Mouse (Mus musculus): ENCODE measurements around the gene Plin5. TPM values are rescaled to one million over a fixed set of nuclear protein-coding genes. Genes with fewer than 3 reads are reported as not detected.
A peak's percentile ranks its signal among the peaks of the same experiment; 100 is the strongest.
"Not testable (repeated sequence)": the region's sequence is repeated elsewhere in the genome, so short reads cannot be mapped to it uniquely, and the experiment has no call there.

Gene Plin5
- total RNA-seq, 2 experiments from 2014 or later, result 0.67 to 1.1 TPM

DNA sequence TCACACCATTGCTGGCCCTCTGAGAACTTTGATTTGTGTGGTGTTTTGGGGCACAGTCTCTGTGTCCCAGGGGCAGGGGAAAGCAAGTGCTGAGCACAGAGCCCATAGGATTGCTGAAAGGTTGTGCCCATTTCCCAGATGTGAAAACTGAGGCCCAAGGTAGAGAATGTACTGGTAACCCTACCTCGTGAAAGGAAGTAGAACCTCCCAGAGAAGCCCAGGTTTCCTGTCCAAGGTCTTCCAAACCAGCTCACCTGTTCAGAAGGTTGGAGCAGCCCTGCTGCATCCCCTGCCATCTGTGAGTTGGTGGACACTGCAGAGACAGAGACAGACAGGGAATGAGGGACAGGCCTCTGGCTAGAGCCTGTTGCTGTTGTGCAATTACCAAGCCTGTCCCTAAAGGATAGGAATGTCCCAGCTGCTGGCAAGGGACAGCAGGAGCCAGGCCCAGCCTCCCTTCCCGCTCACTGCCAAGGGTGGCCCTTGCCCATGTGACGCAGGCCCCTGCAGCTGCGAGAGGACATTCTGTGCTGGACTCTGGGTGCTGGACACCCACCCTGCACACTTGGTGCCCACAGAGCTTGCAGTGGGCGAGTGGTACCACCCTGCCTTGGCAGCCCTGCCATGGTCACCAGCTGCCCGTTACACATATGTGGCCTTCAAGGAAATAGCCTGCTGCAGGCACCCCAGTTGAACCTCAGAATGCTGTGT, 8.9 kb downstream of the Plin5 start:
- DNase-seq (ENCODE audit: low spot score in 2 of 2), result peak; percentile 54 to 85

DNA sequence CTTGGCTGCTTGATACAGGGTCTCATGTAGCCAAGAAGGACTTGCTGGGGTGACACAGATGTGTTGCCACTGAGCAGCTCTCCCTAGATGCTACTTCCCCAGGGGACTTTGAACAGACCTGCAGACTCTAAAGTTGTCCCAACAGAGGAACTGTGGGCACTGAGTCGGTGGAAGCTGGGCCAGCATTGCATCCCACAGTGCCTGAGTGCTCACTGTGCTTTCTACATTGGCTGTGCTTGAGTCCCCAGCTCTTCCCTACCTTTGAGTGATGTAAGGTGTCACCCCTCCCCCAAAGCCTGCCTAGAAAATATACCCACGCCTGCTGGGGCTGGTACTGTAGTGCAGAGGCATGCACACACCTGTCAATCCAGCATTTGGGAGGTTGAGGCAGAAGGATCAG, 9.7 kb downstream of the Plin5 start:
- DNase-seq (ENCODE audit: low spot score in 2 of 2), result no peak

DNA sequence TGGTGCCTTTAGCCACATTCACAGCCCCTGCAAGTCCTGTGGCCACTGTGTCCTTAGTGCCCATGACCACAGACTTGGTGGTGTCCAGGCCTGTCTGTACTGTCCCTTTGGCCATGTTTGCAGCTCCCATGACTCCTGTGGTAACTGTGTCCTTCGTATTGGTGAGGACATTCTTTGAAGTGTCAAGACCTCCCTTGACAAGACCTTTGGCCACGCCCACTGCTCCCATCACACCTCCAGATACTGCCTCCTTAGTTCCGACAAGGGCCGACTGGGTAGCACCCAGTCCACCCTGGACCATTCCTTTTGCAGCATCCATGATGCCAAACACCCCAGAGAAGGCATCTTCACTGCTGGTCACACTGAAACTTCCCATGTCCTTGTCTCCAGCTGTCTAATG, 10.4 kb downstream of the Plin5 start:
- DNase-seq (ENCODE audit: low spot score in 2 of 2), result no peak

DNA sequence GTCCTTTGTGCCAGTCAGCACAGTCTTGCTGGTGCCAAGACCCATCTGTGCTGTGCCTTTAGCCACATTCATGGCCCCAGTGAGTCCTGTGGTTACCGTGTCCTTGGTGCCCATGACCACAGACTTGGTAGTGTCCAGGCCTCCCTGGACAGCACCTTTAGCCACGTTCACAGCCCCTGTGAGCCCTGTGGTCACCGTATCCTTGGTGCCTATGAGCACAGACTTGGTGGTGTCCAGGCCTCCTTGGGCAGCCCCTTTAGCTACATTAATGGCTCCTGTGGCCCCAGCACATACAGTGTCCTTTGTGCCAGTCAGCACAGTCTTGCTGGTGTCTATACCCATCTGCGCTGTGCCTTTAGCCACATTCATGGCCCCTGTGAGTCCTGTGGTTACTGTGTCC, 11.0 kb downstream of the Plin5 start:
- not testable (repeated sequence) for DNase-seq (ENCODE audit: low spot score in 2 of 2)

DNA sequence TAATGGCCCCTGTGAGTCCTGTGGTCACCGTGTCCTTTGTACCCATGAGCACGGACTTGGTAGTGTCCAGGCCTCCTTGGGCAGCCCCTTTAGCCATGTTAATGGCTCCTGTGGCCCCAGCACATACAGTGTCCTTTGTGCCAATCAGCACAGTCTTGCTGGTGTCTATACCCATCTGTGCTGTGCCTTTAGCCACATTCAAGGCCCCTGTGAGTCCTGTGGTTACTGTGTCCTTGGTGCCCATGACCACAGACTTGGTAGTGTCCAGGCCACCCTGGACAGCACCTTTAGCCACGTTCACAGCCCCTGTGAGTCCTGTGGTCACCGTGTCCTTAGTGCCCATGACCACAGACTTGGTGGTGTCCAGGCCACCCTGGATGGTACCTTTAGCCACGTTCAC, 12.6 kb downstream of the Plin5 start:
- not testable (repeated sequence) for DNase-seq (ENCODE audit: low spot score in 2 of 2)

DNA sequence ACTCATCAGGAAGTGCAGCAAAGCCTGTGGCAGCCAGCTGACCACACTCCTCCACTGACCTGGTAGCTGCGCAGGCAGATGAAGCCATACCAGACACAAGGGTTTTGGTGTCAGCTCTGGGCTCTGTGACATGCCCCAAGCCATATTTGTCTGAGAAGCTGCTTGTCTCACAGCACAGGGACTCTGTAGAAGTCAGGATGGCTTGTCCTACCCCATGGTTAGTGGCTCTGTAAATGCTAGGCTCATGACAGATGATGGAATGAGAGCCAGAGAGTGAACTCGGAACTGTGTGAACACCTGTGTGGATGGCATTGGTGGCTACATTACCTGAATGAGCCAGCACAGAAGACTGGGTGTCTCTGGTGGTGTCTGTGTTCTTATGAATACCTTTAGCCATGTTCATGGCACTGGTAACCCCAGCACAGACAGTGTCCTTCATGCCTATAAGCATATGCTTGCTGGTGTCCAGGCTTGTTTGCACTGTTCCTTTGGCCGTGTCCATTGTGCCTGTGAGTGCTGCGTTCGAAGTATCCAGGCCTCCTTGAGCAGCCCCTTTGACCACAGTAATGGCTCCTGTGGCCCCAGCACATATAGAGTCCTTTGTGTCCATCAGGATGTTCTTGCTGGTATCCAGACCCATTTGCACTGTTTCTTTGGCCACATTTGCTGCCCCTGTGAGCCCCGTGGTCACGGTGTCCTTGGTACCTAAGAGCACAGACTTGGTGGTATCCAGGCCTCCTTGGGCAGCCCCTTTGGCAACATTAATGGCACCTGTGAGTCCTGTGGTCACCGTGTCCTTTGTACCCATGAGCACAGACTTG, 13.7 kb downstream of the Plin5 start:
- DNase-seq (ENCODE audit: low spot score in 2 of 2), result no peak

DNA sequence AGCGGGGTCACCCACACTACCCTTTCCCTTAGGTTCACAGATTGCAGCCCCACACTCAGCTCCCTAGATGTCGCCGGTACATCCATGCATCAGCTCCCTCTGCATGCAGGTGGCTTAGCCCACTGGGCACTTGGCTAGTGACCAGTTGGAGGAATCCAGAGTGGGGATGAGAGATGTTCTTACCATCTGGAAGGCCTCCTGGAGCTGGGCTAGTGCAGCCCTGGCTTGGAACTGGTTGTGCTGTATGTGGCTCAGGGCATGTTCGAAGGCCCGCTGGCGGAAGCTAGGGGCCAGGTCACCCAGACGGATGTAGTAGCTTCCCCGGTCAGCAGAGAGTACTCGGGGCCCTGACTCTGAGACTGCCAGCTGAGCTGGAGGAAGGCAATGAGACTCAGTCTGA, 14.5 kb downstream of the Plin5 start:
- DNase-seq (ENCODE audit: low spot score in 2 of 2), result no peak

DNA sequence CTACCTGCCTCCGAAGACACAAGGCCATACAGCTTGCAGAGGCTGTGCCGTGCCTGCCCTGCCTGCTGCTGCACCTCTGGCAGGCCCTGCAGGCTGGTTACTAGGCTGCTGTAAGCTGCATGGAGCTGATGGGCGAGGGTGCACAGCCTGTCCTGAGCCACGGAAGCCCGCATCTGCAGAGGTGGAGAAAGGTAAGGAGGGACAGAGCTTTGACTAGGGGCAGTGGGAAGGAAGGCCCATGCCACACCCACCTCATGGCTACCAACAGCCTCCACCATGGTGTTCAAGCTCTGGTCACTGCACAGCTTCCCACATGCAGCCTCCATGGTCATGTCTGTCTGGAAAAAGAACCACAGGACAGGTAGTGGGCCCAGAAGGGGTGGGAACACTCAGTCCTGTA, 15.2 kb downstream of the Plin5 start:
- no peak for DNase-seq (ENCODE audit: low spot score in 2 of 2)

DNA sequence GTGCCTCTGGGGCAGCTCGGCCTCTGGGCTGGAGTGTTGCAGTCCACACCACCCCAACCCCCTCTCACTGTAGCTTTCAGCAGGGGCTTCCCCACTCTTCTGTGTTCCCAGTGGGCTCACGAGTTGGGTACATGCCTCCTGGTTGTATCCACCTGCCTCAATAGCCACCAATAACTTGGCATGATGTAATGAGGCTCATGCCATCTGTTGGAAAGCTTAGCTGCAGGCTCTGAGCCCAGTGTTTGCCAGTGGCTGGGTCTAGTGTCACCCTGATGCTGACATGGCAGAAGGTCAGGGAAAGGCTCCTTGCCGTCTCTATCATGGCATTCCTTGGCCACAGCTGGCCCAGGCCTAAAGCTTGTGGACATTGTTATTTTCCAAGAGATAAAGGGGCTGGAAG, 16.6 kb downstream of the Plin5 start:
- no peak for DNase-seq (ENCODE audit: low spot score in 2 of 2)

DNA sequence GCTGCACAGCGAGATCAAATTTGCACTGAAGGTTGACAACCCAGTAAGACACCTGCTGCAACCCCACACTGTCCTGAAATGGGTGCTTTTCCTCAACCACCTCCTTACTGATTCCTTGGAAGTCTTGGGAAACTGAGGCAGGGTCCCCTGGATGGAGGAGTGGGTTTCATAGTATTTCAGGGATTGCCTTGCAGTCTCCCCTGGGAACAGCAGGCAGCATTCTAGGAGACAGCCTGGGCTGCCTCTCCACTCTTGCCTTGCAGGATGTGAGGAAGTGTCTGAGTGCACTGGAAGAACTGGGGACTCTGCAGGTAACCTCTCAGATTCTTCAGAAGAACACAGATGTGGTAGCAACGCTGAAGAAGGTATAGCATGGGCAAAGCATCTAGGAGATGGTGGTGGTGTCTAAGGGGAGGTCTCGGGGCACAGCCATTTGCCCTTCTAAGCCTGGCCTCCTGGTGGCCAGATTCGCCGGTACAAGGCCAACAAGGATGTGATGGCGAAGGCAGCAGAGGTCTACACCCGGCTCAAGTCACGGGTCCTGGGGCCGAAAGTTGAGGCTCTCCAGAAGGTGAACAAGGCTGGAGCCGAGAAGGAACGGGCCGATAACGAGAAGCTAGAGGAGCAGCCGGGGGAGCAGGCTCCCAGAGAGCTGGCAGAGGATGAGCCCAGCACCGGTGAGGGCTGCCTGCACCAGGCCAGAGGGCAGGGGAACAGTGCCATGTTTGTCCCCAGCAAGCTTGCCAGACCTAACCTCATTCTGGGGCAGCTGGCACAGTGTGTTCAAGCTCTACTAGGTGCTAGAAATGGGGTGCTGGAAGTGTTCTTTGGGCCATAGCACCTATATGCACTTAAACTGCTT, 18.5 kb downstream of the Plin5 start:
- DNase-seq (ENCODE audit: low spot score in 2 of 2), result no peak

DNA sequence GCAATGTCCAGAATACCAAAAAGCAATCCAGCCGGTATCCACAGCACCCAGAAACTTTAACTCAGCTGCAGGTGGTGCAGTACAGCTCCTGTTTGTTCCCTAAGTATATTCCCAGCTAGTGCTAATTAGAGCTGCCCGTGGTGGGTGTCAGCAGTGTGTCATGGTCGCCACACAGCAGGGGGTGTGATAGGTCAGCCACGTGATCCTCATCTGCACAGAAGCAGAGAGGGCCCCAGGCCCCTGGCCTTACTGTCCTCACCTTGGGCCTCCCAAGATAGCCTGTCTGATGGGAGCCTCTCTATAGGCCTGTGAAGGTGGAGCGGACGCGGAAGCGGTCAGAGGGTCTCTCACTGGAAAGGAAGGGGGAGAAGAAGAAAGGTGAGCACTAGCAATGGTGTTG, 19.2 kb downstream of the Plin5 start:
- no peak for DNase-seq (ENCODE audit: low spot score in 2 of 2)

DNA sequence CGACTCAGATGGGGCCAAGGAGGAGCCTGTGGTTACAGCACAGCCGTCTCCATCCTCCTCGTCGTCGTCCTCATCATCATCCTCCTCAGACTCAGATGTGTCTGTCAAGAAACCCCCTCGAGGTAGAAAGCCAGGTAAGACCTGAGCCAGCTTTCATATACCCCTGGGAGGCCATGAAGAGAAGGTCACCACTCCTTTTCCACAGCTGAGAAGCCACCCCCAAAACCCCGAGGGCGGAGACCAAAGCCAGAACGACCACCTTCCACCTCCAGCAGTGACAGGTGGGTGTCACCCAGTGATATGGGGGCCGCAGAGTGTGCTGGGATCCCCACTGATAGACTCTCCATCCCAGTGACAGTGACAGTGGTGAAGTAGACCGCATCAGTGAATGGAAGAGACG, 20.5 kb downstream of the Plin5 start:
- DNase-seq (ENCODE audit: low spot score in 2 of 2), result no peak

DNA sequence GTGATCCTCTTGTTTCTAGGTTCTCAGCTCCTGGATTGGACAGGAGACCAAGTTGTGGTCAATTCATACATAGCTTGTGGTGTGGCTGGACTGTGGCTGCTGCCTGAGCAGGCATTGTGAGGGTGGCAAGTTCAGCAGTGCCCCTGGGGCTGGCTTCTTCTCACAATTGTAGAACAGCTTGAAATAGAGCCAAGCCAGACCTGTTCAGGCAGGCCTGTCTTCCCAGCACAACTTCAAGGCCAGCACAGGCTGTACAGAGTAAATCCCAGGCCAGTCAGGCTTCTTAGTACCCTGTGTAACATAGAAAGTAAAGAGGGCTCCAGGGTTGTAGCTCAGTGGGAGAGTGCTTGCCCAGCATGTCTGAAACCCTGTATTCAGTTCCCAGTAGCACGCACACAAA, 24.6 kb downstream of the Plin5 start:
- DNase-seq (ENCODE audit: low spot score in 2 of 2), result no peak

DNA sequence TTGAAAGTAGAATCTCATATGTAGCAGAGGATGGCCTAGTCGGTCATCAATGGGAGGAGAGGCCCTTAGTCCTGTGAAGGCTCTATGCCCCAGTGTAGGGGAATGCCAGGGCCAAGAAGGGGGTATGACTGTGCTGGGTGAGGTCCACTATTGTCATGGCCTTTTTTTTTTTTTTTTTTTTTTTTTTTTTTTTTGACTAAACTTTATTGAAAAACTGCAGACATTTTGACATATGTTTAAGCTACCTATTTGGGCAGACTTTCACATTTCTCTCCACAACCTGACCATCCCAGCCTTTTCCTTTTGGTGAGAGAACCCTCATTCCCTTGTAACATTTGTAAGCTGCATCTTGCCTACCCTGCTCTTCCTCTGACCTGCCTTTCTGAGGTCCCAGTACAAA, 25.1 kb downstream of the Plin5 start:
- no peak for DNase-seq (ENCODE audit: low spot score in 2 of 2)

DNA sequence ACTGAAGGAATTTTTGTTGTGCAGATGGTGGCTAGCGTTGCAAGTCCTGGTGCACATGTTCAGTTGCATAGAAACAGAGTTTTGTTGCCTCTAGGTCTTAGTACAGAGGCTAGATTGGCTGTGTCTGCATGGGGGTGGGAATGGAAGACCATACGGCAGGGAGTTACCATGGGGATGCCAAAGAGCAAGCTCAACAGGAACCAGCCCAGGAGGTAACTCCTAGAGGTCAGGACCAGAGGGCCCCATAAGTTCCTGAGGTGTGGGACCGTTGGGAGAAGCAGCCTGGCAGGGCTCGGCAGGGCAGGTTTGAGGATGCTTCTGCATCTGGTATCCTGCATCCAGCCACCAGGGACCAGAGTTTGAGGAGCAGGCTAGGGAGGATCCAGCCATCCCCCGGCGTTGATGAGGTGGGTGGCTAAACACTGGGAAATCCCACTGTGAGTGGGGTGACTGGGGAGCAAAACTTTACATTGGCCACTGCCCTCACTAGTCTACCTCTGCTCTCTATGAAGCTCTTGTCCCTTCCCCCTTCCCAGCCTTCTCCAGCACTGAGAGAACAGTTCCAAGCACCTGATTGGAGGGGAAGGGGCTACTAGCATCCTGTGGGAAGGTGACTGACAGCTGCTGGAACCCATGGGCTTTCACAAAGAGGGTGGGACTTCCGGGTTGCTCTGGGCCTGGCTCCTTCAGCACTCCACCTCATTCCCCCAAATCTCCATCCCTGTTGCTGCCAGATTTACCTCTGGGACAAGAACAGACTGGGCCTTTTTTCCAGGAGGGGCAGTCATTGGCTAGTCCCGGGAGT, 36.4 kb downstream of the Plin5 start:
- peak; percentile 45 to 47 for DNase-seq (ENCODE audit: low spot score in 2 of 2)

DNA sequence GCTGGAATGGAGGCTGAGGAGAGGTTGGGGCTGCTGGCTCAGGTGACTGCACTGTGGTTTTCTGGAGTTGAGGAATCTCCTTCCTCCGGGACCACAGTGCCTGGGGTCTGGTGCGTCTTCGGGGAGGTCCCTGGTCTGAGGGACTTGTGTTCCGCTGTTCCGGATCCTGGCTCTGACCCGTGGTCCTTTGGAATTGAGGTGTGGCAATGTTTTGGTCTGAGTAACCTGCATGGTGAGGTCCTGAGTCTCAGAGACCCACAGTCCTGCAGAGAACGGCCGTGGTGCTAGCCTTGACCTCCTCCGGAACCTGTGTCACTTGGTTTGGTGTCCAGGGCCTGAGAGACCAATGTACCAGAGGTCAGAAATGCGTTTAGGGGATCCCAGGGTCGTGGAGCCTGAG, 37.5 kb downstream of the Plin5 start:
- DNase-seq (ENCODE audit: low spot score in 2 of 2), result no peak

DNA sequence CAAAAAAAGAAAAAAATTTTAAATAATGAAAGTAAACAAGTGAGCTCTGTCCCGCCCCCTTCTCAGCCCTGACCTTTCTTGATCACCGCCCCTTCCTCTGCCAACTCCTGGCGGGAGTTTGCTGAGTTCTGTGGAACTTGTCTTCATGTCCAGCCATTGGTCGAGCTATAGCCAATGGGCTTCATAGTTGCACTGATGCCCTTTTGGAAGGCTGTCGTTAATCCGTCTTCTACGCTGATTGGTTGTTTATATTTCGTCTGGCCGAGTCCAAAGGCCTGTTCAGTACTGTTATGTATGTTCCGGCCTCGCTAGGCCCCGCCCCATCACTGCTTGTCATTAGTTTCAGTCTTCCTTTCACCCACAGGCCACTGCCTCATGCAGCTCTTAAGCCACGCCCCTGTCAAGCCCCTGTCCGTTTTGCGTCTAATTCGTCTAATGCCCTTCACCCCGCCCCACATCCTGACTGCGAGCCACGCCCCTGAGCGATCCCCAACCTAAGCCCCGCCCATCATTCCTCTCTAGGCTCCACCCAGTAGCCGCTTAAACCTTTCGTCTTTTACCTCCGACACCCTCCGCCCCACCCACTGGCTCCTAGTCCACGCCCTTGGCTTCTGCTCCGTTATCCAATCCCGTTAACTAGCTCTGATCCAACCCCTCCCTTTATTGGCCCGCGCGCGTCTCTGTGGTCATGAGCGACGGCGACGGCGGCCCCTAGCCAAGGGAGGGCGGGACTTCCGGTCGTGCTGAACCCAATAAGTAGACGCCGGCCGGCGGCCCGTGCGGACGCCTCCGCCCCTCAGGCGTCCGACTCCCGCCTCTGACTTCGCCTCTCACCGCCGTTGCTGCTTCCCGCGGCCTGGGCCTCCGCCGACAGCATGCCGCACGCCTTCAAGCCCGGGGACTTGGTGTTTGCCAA, 38.3 kb downstream of the Plin5 start, which contains the start of gene Hdgfl2:
Gene Hdgfl2 (plus strand): TSS at position 755 of the 916 bp plus-strand sequence.
- DNase-seq (ENCODE audit: low spot score in 2 of 2), result peak; percentile 100

DNA sequence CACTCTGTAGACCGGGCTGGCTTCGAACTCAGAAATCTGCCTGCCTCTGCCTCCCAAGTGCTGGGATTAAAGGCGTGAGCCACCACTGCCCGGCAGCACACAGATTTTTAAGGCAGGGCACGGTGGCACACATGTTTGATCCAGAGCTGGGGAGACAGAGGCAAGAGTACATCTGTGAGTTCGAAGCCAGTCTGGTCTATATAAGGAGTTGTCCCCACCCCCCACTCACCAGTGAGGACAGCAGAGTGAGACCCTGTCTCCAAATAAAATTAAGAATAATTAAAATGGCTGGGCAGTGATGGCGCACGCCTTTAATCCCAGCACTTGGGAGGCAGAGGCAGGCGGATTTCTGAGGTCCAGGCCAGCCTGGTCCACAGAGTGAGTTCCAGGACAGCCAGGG, 39.0 kb downstream of the Plin5 start:
- DNase-seq (ENCODE audit: low spot score in 2 of 2), result not testable (repeated sequence)

DNA sequence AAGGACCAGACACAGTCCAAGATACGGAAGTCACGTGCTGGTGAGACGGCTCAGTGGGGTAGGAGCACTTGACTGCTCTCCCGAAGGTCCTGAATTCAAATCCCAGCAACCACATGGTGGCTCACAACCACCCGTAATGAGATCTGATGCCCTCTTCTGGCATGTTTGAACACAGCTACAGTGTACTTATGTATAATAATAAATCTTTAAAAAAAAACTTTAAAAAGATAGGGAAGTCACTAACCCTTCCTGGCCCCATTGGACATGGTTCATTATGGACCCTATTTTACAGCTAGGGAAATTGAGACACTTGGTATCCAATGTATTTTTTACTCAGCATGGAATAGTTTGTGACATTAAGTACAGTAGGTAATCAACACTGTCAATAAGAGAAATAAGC, 39.9 kb downstream of the Plin5 start:
- no peak for DNase-seq (ENCODE audit: low spot score in 2 of 2)

DNA sequence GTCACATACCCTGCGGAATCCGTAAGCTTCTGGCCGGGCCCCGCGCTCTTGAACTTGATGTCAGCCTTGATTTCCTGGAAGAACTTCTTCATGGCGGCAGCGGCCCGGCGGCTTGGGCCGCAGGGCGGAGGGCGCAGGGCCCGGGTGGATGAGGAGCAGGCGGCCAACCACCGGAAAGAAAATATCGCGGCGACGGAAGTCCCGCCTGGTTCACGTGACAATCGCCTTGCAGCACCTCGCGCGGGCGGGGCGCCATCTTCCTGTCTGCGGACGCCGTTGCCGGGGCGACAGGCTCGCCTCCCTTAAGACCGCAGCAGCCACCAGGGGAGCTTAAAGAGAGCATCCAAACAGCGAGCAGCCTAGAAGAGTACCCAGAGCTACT, 42.6 kb downstream of the Plin5 start, which contains the start of gene Ubxn6:
Gene Ubxn6 (minus strand): TSS at position 202 of the 382 bp plus-strand sequence.
- peak; percentile 95 to 98 for DNase-seq (ENCODE audit: low spot score in 2 of 2)

Measured in layer of hippocampus, adult 18-20 months (tissue).